Mouse (Mus musculus): ENCODE measurements around the gene Gnat1. TPM values are rescaled to one million over a fixed set of nuclear protein-coding genes. Genes with fewer than 3 reads are reported as not detected.

Gene Gnat1
- polyA plus RNA-seq, 1 experiment from 2014 or later, result 0.30 TPM

DNA sequence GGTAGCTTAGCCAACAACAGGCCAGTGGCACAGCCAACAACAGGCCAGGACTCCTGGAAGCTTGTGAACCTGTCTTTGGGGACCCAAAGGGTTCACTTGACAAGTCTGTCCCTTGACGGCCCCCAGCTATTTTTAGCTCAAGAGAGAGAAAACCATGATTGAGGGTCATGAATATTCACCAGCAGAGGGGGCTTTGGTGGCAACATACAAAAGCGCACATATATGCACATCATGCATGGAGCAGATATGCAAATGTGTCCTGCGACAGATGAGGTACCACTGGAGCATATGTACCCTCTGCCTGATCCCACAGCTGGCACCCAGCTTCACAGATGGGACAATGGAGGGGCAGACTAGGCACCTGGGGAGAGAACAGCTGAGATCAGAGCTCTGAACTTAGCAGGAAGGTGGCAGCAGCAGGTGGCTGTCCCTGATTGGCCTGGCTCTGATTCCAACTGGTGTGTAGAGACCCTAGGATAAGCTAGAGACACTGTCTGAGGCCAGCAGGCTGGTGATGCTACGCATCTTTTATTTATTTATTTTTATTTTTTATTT, 14.0 kb upstream of the Gnat1 start:
- no peak overlapping the region for H3K4me2 ChIP-seq (replicated peaks; ENCODE audit: low read depth, low read length)
- 72% methylated on average over 4 of the region's 4 CpGs for WGBS

DNA sequence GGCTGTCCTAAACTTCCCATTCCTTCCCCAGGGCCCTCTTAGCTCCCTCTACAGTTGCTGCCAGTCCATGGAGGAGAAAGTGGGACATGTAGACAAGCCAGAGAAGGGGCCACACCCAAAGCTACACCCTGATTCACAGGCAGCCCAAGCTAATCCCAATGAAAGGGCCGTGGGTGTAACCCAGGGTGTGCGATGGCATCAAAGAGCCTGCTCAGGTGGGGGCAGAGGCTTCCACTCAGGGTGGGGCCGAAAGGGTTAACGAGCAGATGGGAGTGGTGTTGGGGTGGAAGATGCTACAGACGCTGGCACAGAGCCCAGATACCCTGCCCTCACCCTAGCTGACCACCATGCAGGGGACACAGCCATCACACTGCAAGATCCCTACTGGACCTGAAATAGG, 13.3 kb upstream of the Gnat1 start:
- ATAC-seq (no peak), DNase-seq (ENCODE audit: low spot score) (no peak)
- H3K9ac ChIP-seq (replicated peaks; ENCODE audit: low read depth), result no peak overlapping the region
- H3K9me3 ChIP-seq (ENCODE audit: low read length), result no peaks in the 10 kb centered on the region
- no peaks in the 10 kb centered on the region for H3K27me3 ChIP-seq (replicated peaks; ENCODE audit: insufficient read depth, low read length)
- no peak overlapping the region for H3K4me2 ChIP-seq (replicated peaks; ENCODE audit: low read depth, low read length)
- whole genome bisulfite sequencing, result 67% methylated on average over 5 of the region's 5 CpGs
- H3K36me3 ChIP-seq (ENCODE audit: insufficient read depth, low read length), result peaks cover 11% of the 10 kb centered on the region; the same call in 1 of the 2 replicates
- no peak overlapping the region for H3K4me3 ChIP-seq (ENCODE audit: low read depth, low read length)
- TF ChIP-seq CTCF (IDR thresholded peaks at IDR 0.05) (no peak), EP300 (IDR thresholded peaks at IDR 0.05) (no peak)
- H3K27ac ChIP-seq (ENCODE audit: low read length), result no peak overlapping the region
- peaks cover 21% of the 10 kb centered on the region; the same call in 1 of the 2 replicates for H3K4me1 ChIP-seq (ENCODE audit: insufficient read depth, low read depth, low read length)

More for the DNA sequence above, 14.0 kb upstream of the Gnat1 start:
- TF ChIP-seq EP300 (IDR thresholded peaks at IDR 0.05), result no peak
- peak; percentile 48 for TF ChIP-seq CTCF (IDR thresholded peaks at IDR 0.05)
- peaks cover 28% of the 10 kb centered on the region; the same call in 1 of the 2 replicates for H3K4me1 ChIP-seq (ENCODE audit: insufficient read depth, low read depth, low read length)
- H3K27me3 ChIP-seq (replicated peaks; ENCODE audit: insufficient read depth, low read length), result no peaks in the 10 kb centered on the region
- H3K9ac ChIP-seq (replicated peaks; ENCODE audit: low read depth), result no peak overlapping the region
- ATAC-seq, result no peak
- H3K27ac ChIP-seq (ENCODE audit: low read length), result no peak overlapping the region
- peaks cover 11% of the 10 kb centered on the region; the same call in 1 of the 2 replicates for H3K36me3 ChIP-seq (ENCODE audit: insufficient read depth, low read length)
- no peaks in the 10 kb centered on the region for H3K9me3 ChIP-seq (ENCODE audit: low read length)
- H3K4me3 ChIP-seq (ENCODE audit: low read depth, low read length), result no peak overlapping the region
- DNase-seq (ENCODE audit: low spot score), result no peak

DNA sequence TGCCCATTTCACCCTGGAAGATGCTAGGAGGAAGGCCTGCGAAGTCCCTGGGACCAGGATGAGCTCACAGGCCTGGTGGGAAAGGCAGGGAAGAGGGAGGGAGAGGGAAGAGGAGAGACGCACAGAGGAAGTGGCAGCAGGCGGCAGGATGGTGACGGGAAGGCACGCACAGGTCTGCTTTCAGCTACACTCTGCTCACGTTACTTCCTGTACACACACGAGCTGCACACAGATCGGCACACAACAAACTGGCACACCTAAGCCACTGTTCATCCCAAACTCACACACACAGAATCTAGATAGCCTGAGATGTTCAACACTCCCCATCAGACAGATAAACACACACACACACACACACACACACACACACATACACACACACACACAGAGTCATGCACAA, 10.9 kb upstream of the Gnat1 start:
- TF ChIP-seq CTCF (IDR thresholded peaks at IDR 0.05) (no peak), EP300 (IDR thresholded peaks at IDR 0.05) (no peak)
- Histone ChIP-seq H3K9ac (replicated peaks; ENCODE audit: low read depth) (no peak overlapping the region), H3K4me2 (replicated peaks; ENCODE audit: low read depth, low read length) (no peak overlapping the region), H3K4me3 (ENCODE audit: low read depth, low read length) (no peak overlapping the region), H3K9me3 (ENCODE audit: low read length) (no peaks in the 10 kb centered on the region), H3K27ac (ENCODE audit: low read length) (no peak overlapping the region), H3K27me3 (replicated peaks; ENCODE audit: insufficient read depth, low read length) (no peaks in the 10 kb centered on the region), H3K36me3 (ENCODE audit: insufficient read depth, low read length) (peaks cover 14% of the 10 kb centered on the region), H3K4me1 (ENCODE audit: insufficient read depth, low read depth, low read length) (peaks cover 9% of the 10 kb centered on the region; the same call in 1 of the 2 replicates)
- no peak for ATAC-seq
- WGBS, result 72% methylated on average over 8 of the region's 8 CpGs
- no peak for DNase-seq (ENCODE audit: low spot score)

DNA sequence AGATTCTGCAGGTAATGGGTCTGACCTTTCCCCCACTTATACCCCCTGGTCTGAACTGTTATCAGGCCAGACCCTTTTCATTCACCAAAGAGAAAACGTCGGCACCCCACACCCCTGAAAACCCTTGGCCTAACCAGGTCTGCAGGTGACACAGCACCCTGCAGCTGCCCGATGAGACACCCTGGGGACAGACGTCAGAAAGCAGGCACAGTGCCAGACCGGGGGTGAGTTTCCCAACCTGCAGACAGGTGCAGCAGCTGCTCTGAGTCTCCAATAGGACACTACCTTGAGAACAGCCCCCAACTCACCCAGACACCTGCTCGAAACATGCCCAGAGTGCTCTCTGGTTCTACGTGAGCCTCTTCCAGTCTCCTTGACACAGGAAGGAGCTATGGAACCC, 9.4 kb upstream of the Gnat1 start:
- Histone ChIP-seq H3K4me3 (ENCODE audit: low read depth, low read length) (no peak overlapping the region), H3K4me2 (replicated peaks; ENCODE audit: low read depth, low read length) (no peak overlapping the region), H3K4me1 (ENCODE audit: insufficient read depth, low read depth, low read length) (no peaks in the 10 kb centered on the region), H3K9me3 (ENCODE audit: low read length) (no peaks in the 10 kb centered on the region), H3K36me3 (ENCODE audit: insufficient read depth, low read length) (peaks cover 19% of the 10 kb centered on the region), H3K9ac (replicated peaks; ENCODE audit: low read depth) (no peak overlapping the region), H3K27me3 (replicated peaks; ENCODE audit: insufficient read depth, low read length) (no peaks in the 10 kb centered on the region), H3K27ac (ENCODE audit: low read length) (no peak overlapping the region)
- DNase-seq (ENCODE audit: low spot score) (no peak), ATAC-seq (no peak)
- TF ChIP-seq EP300 (IDR thresholded peaks at IDR 0.05) (no peak), CTCF (IDR thresholded peaks at IDR 0.05) (no peak)
- 67% methylated on average over 7 of the region's 7 CpGs for WGBS

DNA sequence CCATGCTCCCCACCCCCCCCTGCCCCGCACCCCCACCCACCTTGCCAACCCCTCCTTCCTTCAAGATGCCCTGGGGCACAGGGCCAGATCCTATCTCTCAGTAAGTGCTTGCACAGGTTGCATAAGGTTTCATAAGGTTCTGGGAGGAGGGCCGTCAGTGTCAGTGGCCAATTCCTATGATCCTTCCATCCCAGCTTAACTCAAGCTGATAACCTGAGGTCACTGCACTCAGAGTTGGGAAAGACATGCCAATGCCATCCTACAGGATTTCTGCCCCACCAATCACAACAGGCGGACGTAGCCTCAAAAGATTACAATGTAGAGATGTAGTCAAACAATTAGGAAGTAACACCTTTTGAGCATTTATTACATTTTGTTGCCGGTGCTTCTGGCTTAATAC, 8.9 kb upstream of the Gnat1 start:
- H3K27me3 ChIP-seq (replicated peaks; ENCODE audit: insufficient read depth, low read length), result no peaks in the 10 kb centered on the region
- 78% methylated on average over 5 of the region's 5 CpGs for WGBS
- no peak for DNase-seq (ENCODE audit: low spot score)
- no peaks in the 10 kb centered on the region for H3K9me3 ChIP-seq (ENCODE audit: low read length)
- no peak overlapping the region for H3K4me3 ChIP-seq (ENCODE audit: low read depth, low read length)
- H3K4me1 ChIP-seq (ENCODE audit: insufficient read depth, low read depth, low read length), result no peaks in the 10 kb centered on the region
- H3K4me2 ChIP-seq (replicated peaks; ENCODE audit: low read depth, low read length), result no peak overlapping the region
- TF ChIP-seq CTCF (IDR thresholded peaks at IDR 0.05), result no peak
- no peak for TF ChIP-seq EP300 (IDR thresholded peaks at IDR 0.05)
- no peak overlapping the region for H3K9ac ChIP-seq (replicated peaks; ENCODE audit: low read depth)
- H3K36me3 ChIP-seq (ENCODE audit: insufficient read depth, low read length), result peaks cover 24% of the 10 kb centered on the region
- H3K27ac ChIP-seq (ENCODE audit: low read length), result no peak overlapping the region
- no peak for ATAC-seq

DNA sequence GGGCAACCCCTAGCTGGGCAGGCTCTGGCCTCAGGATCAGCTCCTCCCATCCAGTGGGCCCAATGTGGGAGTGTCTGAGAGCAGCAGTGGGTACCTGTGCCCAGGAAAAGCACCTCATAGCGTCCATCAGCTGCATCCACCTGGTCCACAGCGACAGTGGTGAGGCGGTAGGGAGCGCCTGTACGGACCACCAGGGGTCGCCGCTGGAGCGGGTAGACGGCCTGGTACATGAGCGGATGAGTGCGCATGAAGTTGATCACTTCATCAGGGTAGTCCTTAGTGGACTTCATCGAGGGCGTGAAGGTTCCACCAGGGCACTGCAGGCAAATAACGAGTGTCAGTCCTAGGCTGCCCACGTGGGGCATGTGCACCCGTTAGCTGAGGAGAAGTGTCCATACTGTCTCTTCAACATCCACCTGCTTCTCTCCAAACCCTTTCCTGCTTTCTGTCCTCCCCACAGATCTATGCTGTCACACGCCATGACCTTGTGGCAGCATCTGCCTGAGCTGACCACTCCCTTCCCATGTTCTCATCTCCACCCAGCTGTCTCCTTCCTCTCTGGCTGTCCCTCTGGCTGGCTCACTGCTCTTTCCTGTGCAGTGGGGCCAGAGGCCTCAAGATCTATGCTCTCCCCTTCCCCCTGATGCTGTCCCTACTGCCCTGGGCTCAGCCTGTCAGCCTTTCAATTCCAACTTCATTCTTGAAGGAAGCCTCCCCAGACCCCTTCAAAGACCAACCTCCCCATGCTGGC, 5.9 kb upstream of the Gnat1 start:
- peak; percentile 82 for TF ChIP-seq EP300 (IDR thresholded peaks at IDR 0.05)
- peak; percentile 86 for TF ChIP-seq CTCF (IDR thresholded peaks at IDR 0.05)
- WGBS, result 39% methylated on average over 17 of the region's 17 CpGs
- Histone ChIP-seq H3K9me3 (ENCODE audit: low read length) (no peaks in the 10 kb centered on the region), H3K4me1 (ENCODE audit: insufficient read depth, low read depth, low read length) (no peaks in the 10 kb centered on the region), H3K27ac (ENCODE audit: low read length) (peak overlapping the region; percentile 71), H3K9ac (replicated peaks; ENCODE audit: low read depth) (no peak overlapping the region), H3K27me3 (replicated peaks; ENCODE audit: insufficient read depth, low read length) (no peaks in the 10 kb centered on the region), H3K4me3 (ENCODE audit: low read depth, low read length) (no peak overlapping the region), H3K36me3 (ENCODE audit: insufficient read depth, low read length) (peaks cover 16% of the 10 kb centered on the region; the same call in 1 of the 2 replicates), H3K4me2 (replicated peaks; ENCODE audit: low read depth, low read length) (no peak overlapping the region)
- ATAC-seq (peak; percentile 85), DNase-seq (ENCODE audit: low spot score) (peak; percentile 63)
